Mouse (Mus musculus) neural tube, embryonic 12.5 days (tissue): ENCODE results near the gene Galntl6. TPM values are rescaled to one million over a fixed set of nuclear protein-coding genes. Genes with fewer than 3 reads are reported as not detected.
"Not testable (repeated sequence)": the region's sequence is repeated elsewhere in the genome, so short reads cannot be mapped to it uniquely, and the experiment has no call there.

Experiments used
- ATAC-seq: fragments of 200-750 bp; cut with Nextera tagmentation; 2 replicates; pipeline ENCODE4 v1.8.0; 2017; ENCODE audit warnings: low read depth, mild to moderate bottlenecking, moderate TSS enrichment, moderate library complexity; ENCODE audit not compliant: low FRiP score
- H3K27ac ChIP-seq: fragments of 300-500 bp; sonication (generic); 2 replicates; pipeline ENCODE4 v1.5.1; 2016
- H3K27me3 ChIP-seq: fragments of 300-500 bp; sonication (generic); replicated peaks from 2 replicates; pipeline ENCODE4 v1.6.1; 2016; ENCODE audit warnings: mild to moderate bottlenecking
- H3K36me3 ChIP-seq: fragments of 300-500 bp; sonication (generic); 2 replicates; pipeline ENCODE4 v1.6.1; 2016; ENCODE audit warnings: mild to moderate bottlenecking
- H3K4me1 ChIP-seq: fragments of 300-500 bp; sonication (generic); 2 replicates; pipeline ENCODE4 v1.6.1; 2016
- H3K4me2 ChIP-seq: fragments of 300-500 bp; sonication (generic); replicated peaks from 2 replicates; pipeline ENCODE4 v1.6.1; 2016; ENCODE audit warnings: mild to moderate bottlenecking
- H3K4me3 ChIP-seq: fragments of 300-500 bp; sonication (generic); 2 replicates; pipeline ENCODE4 v1.5.1; 2016
- H3K9ac ChIP-seq: fragments of 300-500 bp; sonication (generic); 2 replicates; pipeline ENCODE4 v1.6.1; 2016; ENCODE audit warnings: mild to moderate bottlenecking
- H3K9me3 ChIP-seq: fragments of 300-500 bp; sonication (generic); 2 replicates; pipeline ENCODE4 v1.6.1; 2016; ENCODE audit warnings: mild to moderate bottlenecking
- WGBS: fragments of 180-500 bp; shearing (Covaris S2); methylation state at CpG from one replicate; pipeline ENCODE4 v1.1.7; 2016; 5-methylcytosine and 5-hydroxymethylcytosine counted together
- polyA plus RNA-seq: library from polyadenylated mRNA; unstranded; fragments of >200 nt; fragmentation: Nextera tagmentation; extraction: Ambion mirVana; gene quantifications from 2 replicates; pipeline ENCODE4 v1.2.1, GENCODE M21; 2016

Galntl6 gene
- polyA plus RNA-seq, 1 experiment from 2014 or later, result 6.2 TPM

DNA sequence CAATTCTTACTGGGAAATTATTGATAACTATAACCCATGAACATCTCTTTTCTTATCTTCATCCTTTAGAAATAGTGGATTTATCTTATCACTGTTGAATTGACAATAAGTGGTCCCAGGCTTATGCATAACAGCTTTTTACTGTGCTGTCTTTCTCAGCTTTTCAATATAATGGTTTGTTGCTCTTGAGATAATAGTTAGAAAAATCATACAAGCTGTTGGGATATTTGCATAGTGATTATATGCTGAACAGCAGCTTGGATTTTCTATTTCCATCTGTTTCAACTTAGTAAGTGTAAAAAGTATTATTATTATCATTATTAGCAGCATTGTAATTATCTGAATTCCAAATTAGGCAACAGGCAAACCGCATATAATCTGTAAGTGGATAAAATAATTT is 337.1 kb downstream of the Galntl6 start:
- no peaks in the 10 kb centered on the region for H3K4me1 ChIP-seq
- H3K4me3 ChIP-seq, result no peak overlapping the region
- H3K4me2 ChIP-seq, result no peak overlapping the region
- ATAC-seq, result no peak
- H3K27ac ChIP-seq, result no peak overlapping the region
- WGBS, result 87% methylated on average over 1 of the region's 1 CpGs
- no peaks in the 10 kb centered on the region for H3K27me3 ChIP-seq
- no peaks in the 10 kb centered on the region for H3K36me3 ChIP-seq
- H3K9me3 ChIP-seq, result no peaks in the 10 kb centered on the region
- no peak overlapping the region for H3K9ac ChIP-seq

DNA sequence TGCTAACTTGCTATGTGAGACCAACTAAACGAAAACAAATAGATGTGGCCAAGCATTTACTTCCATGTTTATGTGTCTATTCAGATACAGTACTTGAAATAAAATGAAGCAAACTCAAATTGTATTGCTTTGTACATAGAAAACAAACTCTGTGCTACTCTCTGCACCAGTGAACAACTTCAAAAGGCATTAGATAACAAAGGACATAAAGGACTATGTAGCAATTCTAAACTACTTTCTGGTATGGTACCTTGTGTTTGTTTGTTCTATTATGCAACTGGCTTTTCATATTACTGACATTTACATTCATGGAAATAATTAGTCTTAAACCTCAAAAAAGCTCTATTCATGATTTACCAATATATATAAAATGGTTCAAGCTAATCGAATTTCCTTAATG is 344.4 kb downstream of the Galntl6 start:
- H3K9me3 ChIP-seq, result no peaks in the 10 kb centered on the region
- WGBS, result 59% methylated on average over 2 of the region's 2 CpGs

DNA sequence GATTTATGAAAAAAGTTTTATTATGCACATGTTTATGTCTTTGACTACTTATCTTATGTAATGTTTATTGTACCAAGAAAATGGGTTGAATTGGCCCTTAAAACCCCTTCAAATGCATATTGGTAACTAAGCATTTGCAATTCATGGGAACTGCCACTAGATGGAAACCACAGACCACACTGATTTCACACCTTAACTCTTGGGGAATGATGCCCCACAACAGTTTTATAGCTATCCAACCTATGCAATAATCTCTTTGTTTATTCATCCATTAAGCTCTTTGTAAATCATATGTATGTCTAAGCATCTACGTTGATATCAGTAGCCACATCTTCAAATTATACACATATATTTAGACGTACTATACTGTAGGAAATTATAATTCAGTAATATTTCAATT is 346.3 kb downstream of the Galntl6 start:
- no peak overlapping the region for H3K27ac ChIP-seq
- ATAC-seq, result 0 out of 2 replicates have a peak, but pooled peaks have one; percentile 53
- no peak overlapping the region for H3K9ac ChIP-seq
- H3K27me3 ChIP-seq, result no peaks in the 10 kb centered on the region
- H3K36me3 ChIP-seq, result no peaks in the 10 kb centered on the region
- no peak overlapping the region for H3K4me2 ChIP-seq
- no peaks in the 10 kb centered on the region for H3K9me3 ChIP-seq
- no peaks in the 10 kb centered on the region for H3K4me1 ChIP-seq
- H3K4me3 ChIP-seq, result no peak overlapping the region
- 57% methylated on average over 2 of the region's 2 CpGs for WGBS

More for the DNA sequence above, 344.4 kb downstream of the Galntl6 start:
- Histone ChIP-seq H3K27me3 (no peaks in the 10 kb centered on the region), H3K9ac (no peak overlapping the region), H3K4me3 (no peak overlapping the region), H3K4me2 (no peak overlapping the region), H3K4me1 (no peaks in the 10 kb centered on the region), H3K36me3 (no peaks in the 10 kb centered on the region), H3K27ac (no peak overlapping the region)
- no peak for ATAC-seq

DNA sequence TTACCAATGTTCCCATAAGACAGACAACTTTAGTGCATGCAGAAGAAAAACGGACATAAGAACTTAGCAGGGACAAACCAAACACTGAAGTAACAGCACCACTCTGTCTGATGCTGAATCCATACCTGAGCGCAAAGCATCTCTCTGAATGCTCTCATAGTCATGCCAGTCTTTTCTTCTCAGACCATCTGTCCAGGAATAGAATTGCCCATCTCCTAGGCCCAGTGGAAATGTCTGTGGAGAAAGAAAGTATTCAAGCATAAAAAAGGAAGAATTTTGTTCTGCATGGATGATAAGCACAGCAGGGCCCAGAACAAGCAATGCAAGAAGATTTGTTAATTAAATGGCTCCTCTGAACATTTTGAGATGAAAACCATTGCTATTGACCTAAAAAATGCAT is 376.7 kb downstream of the Galntl6 start:
- no peak overlapping the region for H3K4me2 ChIP-seq
- ATAC-seq, result no peak
- no peak overlapping the region for H3K4me3 ChIP-seq
- 83% methylated on average over 2 of the region's 2 CpGs for WGBS
- H3K9me3 ChIP-seq, result no peaks in the 10 kb centered on the region
- H3K4me1 ChIP-seq, result no peaks in the 10 kb centered on the region
- no peaks in the 10 kb centered on the region for H3K36me3 ChIP-seq
- no peak overlapping the region for H3K9ac ChIP-seq
- H3K27me3 ChIP-seq, result no peaks in the 10 kb centered on the region
- H3K27ac ChIP-seq, result no peak overlapping the region

- Histone ChIP-seq H3K9ac (no peak overlapping the region), H3K4me3 (no peak overlapping the region), H3K27me3 (no peaks in the 10 kb centered on the region), H3K27ac (no peak overlapping the region), H3K4me2 (no peak overlapping the region), H3K9me3 (no peaks in the 10 kb centered on the region), H3K4me1 (no peaks in the 10 kb centered on the region), H3K36me3 (no peaks in the 10 kb centered on the region)
- no peak for ATAC-seq
These were observed 377.8 kb downstream of the Galntl6 start for GRCm38 (mm10) chr8:58534631-58535030.

GRCm38 (mm10) chr8:58523443-58523842 is 389.0 kb downstream of the Galntl6 start:
- 32% methylated on average over 1 of the region's 1 CpGs for WGBS
- H3K9ac ChIP-seq, result no peak overlapping the region

DNA sequence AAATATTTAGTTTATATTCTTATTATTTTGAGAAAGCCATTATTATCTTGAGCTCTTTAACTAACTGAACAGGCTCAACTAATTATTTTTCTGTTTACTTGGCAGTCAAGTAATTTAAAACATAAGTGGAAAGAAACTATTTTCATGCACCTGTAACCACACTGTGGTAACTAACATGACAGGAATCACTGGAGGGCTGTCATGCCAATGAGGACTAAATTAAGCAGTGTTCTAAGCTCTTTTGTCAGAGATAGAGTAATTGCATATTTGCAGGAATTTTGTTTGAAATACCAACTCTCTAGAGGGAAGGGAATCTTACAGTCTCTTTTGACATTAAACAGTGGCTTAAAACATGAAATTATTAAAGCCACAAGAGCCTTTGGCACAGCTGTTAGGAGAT is 390.5 kb downstream of the Galntl6 start:
- no peak overlapping the region for H3K9ac ChIP-seq
- no peaks in the 10 kb centered on the region for H3K36me3 ChIP-seq
- no peak for ATAC-seq
- H3K4me1 ChIP-seq, result no peaks in the 10 kb centered on the region
- no peaks in the 10 kb centered on the region for H3K27me3 ChIP-seq
- no peaks in the 10 kb centered on the region for H3K9me3 ChIP-seq
- no peak overlapping the region for H3K4me2 ChIP-seq
- no peak overlapping the region for H3K4me3 ChIP-seq
- H3K27ac ChIP-seq, result no peak overlapping the region

More at GRCm38 (mm10) chr8:58523443-58523842, 389.0 kb downstream of the Galntl6 start:
- Histone ChIP-seq H3K4me1 (no peaks in the 10 kb centered on the region), H3K36me3 (no peaks in the 10 kb centered on the region), H3K4me2 (no peak overlapping the region), H3K4me3 (no peak overlapping the region), H3K9me3 (no peaks in the 10 kb centered on the region), H3K27me3 (no peaks in the 10 kb centered on the region), H3K27ac (no peak overlapping the region)
- ATAC-seq, result no peak

GRCm38 (mm10) chr8:58510516-58510915 is 401.9 kb downstream of the Galntl6 start:
- no peak overlapping the region for H3K27ac ChIP-seq
- no peaks in the 10 kb centered on the region for H3K9me3 ChIP-seq
- H3K9ac ChIP-seq, result no peak overlapping the region
- H3K36me3 ChIP-seq, result no peaks in the 10 kb centered on the region
- H3K27me3 ChIP-seq, result no peaks in the 10 kb centered on the region
- no peaks in the 10 kb centered on the region for H3K4me1 ChIP-seq
- no peak overlapping the region for H3K4me3 ChIP-seq
- no peak for ATAC-seq
- no peak overlapping the region for H3K4me2 ChIP-seq

DNA sequence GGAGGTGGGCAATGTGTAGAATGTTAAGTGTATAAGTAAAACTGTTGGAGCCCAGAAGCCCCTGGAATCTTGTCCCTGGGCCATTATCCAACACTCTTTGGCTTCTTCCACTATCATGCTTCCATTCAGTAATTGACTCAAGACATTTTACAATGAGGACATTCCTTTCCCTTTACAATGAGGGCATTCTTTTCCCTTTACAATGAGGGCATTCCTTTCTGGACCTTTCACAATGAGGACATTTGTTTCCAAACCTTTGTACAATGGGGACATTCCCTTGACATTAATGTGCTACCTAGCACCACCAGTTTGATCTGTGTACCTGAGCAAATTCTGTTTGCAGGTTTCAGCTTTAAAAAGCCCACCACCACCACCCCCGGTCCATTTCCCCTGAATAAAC is 403.4 kb downstream of the Galntl6 start:
- Histone ChIP-seq H3K9ac (no peak overlapping the region), H3K4me2 (no peak overlapping the region), H3K36me3 (no peaks in the 10 kb centered on the region), H3K9me3 (no peaks in the 10 kb centered on the region), H3K27me3 (no peaks in the 10 kb centered on the region), H3K27ac (no peak overlapping the region), H3K4me3 (no peak overlapping the region), H3K4me1 (no peaks in the 10 kb centered on the region)
- ATAC-seq, result no peak
- WGBS, result 55% methylated on average over 1 of the region's 1 CpGs

DNA sequence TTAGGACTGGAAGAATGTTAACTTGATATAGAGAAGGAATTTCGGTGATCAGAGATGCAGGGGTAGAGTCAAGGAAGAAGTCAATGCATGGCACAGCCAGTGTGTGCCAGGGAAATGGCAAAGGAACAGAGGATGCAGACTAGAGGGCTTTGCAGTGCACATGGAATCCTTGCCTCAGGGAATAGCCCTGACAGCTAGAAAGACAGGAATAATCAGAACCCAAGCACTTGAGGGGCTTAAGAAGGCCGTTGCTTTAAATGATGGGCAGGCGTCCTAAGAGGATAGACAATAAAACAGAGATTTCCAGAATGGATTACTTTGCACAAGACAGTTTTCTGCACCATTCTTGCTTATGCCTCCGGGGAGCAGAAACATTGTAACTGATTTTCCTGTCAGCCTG is 425.3 kb downstream of the Galntl6 start:
- H3K9me3 ChIP-seq, result no peaks in the 10 kb centered on the region
- WGBS, result 81% methylated on average over 4 of the region's 4 CpGs
- no peak overlapping the region for H3K4me2 ChIP-seq
- H3K9ac ChIP-seq, result no peak overlapping the region
- H3K4me3 ChIP-seq, result no peak overlapping the region
- no peak overlapping the region for H3K27ac ChIP-seq
- H3K36me3 ChIP-seq, result no peaks in the 10 kb centered on the region
- ATAC-seq, result no peak
- H3K27me3 ChIP-seq, result no peaks in the 10 kb centered on the region
- no peaks in the 10 kb centered on the region for H3K4me1 ChIP-seq

DNA sequence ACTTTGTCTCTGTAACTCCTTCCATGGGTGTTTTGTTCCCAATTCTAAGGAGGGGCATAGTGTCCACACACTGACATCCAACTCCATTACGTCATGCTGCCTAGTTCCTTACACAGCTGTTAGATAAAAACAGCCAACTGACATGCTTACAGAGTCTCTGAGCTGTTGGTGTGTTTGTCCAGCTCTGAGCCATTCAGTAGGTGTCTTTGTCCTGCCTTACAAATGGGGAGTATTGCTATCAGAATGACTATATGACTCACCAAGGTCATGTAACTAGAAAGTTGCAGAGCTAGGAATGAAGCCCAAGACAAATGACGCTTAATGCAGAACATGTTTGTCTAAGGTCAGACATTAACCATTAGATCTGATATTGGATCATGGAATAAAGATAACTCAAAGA is 449.1 kb downstream of the Galntl6 start:
- not testable (repeated sequence) for H3K36me3 ChIP-seq, H3K27ac ChIP-seq, H3K9ac ChIP-seq, H3K27me3 ChIP-seq, H3K4me3 ChIP-seq, H3K4me2 ChIP-seq, ATAC-seq, H3K4me1 ChIP-seq, H3K9me3 ChIP-seq
- WGBS, result 87% methylated on average over 2 of the region's 2 CpGs

DNA sequence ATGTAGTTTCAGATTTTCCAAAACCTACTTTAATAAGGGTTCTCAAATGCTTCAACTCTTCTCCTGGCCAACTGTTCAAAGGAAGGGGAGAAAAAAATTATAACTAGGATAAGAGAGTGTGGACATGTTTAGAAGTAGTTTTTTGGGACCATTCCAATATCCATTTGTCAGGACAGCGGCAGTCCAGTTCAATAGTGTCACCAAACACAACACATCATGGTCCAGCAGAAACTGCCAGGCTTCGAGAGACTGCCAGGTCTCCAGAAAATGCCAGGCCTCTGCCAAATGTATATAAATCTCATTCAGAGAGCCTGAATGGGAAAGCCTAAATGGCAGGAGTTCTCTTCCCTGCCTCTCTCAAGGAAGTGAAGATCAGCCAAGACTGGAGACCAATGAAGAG is 469.7 kb downstream of the Galntl6 start:
- Histone ChIP-seq H3K9me3 (no peaks in the 10 kb centered on the region), H3K4me2 (no peak overlapping the region), H3K4me3 (no peak overlapping the region), H3K9ac (no peak overlapping the region), H3K36me3 (no peaks in the 10 kb centered on the region), H3K27me3 (no peaks in the 10 kb centered on the region), H3K4me1 (no peaks in the 10 kb centered on the region), H3K27ac (no peak overlapping the region)
- ATAC-seq, result no peak
- 79% methylated on average over 2 of the region's 2 CpGs for WGBS

- Histone ChIP-seq H3K4me2 (no peak overlapping the region), H3K9ac (no peak overlapping the region), H3K4me3 (no peak overlapping the region), H3K4me1 (no peaks in the 10 kb centered on the region), H3K9me3 (no peaks in the 10 kb centered on the region), H3K27me3 (no peaks in the 10 kb centered on the region), H3K27ac (no peak overlapping the region), H3K36me3 (no peaks in the 10 kb centered on the region)
- ATAC-seq, result no peak
- 57% methylated on average over 5 of the region's 5 CpGs for WGBS
These were observed 494.0 kb downstream of the Galntl6 start for GRCm38 (mm10) chr8:58418481-58418880.

GRCm38 (mm10) chr8:58417551-58417950 is 494.9 kb downstream of the Galntl6 start:
- Histone ChIP-seq H3K9me3 (no peaks in the 10 kb centered on the region), H3K27ac (no peak overlapping the region), H3K4me3 (no peak overlapping the region), H3K27me3 (no peaks in the 10 kb centered on the region), H3K9ac (no peak overlapping the region), H3K4me2 (no peak overlapping the region), H3K4me1 (no peaks in the 10 kb centered on the region), H3K36me3 (no peaks in the 10 kb centered on the region)
- WGBS, result 79% methylated on average over 1 of the region's 1 CpGs
- ATAC-seq, result no peak
